Mouse (Mus musculus): ENCODE results near the gene Olfr1240.

GRCm38 (mm10) chr2:89420307-89420706 is 22.5 kb downstream of the Olfr1240 start, which contains the start of gene Olfr1239:
- TF ChIP-seq CTCF (IDR thresholded peaks at IDR 0.05; ENCODE audit: borderline replicate concordance, extremely low read depth, insufficient read depth, insufficient read length) (no peak), POLR2A (IDR thresholded peaks at IDR 0.05; ENCODE audit: borderline replicate concordance, extremely low read depth, insufficient read depth, insufficient read length, poor library complexity, severe bottlenecking) (no peak)
